Mouse (Mus musculus): Measurements from ENCODE around the gene Hes6.

Hes6 gene

GRCm38 (mm10) chr1:91413898-91414594 is at the start of gene Hes6:
Gene Hes6 (minus strand): TSS chr1:91414038.
- peak; percentile 91 for DNase-seq

GRCm38 (mm10) chr1:91463336-91463995 is 49.6 kb upstream of the Hes6 start:
- no peak for DNase-seq

- no peak for DNase-seq
Observed at GRCm38 (mm10) chr1:91460564-91460963, 46.7 kb upstream of the Hes6 start.

GRCm38 (mm10) chr1:91460069-91460468 is 46.2 kb upstream of the Hes6 start:
- peak; percentile 9 for DNase-seq

GRCm38 (mm10) chr1:91459059-91459809 is 45.4 kb upstream of the Hes6 start, which contains the start of gene Per2:
Gene Per2 (minus strand): TSS chr1:91459324.
- peak; percentile 100 for DNase-seq

GRCm38 (mm10) chr1:91458223-91458861 is 44.5 kb upstream of the Hes6 start:
- DNase-seq: peak; percentile 13

GRCm38 (mm10) chr1:91457698-91458097 is 43.9 kb upstream of the Hes6 start:
- no peak for DNase-seq

- no peak for DNase-seq
Observed at GRCm38 (mm10) chr1:91457116-91457515, 43.3 kb upstream of the Hes6 start.

- DNase-seq: peak; percentile 63
Observed at GRCm38 (mm10) chr1:91456301-91456801, 42.5 kb upstream of the Hes6 start.

- DNase-seq: peak; percentile 69
Observed at GRCm38 (mm10) chr1:91455661-91456161, 41.9 kb upstream of the Hes6 start.

GRCm38 (mm10) chr1:91454927-91455326 is 41.1 kb upstream of the Hes6 start:
- no peak for DNase-seq

GRCm38 (mm10) chr1:91454366-91454765 is 40.5 kb upstream of the Hes6 start:
- no peak for DNase-seq

GRCm38 (mm10) chr1:91453932-91454331 is 40.1 kb upstream of the Hes6 start:
- no peak for DNase-seq

GRCm38 (mm10) chr1:91451547-91452084 is 37.8 kb upstream of the Hes6 start:
- DNase-seq: no peak

- DNase-seq: no peak
Observed at GRCm38 (mm10) chr1:91450851-91451250, 37.0 kb upstream of the Hes6 start.

- DNase-seq: no peak
Observed at GRCm38 (mm10) chr1:91448688-91449087, 34.9 kb upstream of the Hes6 start.

- DNase-seq: no peak
Observed at GRCm38 (mm10) chr1:91446511-91446910, 32.7 kb upstream of the Hes6 start.

- no peak for DNase-seq
Observed at GRCm38 (mm10) chr1:91446060-91446459, 32.2 kb upstream of the Hes6 start.

GRCm38 (mm10) chr1:91444841-91445830 is 31.3 kb upstream of the Hes6 start:
- no peak for DNase-seq

GRCm38 (mm10) chr1:91442350-91442990 is 28.6 kb upstream of the Hes6 start:
- DNase-seq: no peak

GRCm38 (mm10) chr1:91441855-91442254 is 28.0 kb upstream of the Hes6 start:
- DNase-seq: no peak
